Mouse (Mus musculus) embryonic fibroblast, embryonic 13.5 days (primary cell): Measurements from ENCODE around the gene Chst15.

Source experiments
- CTCF ChIP-seq: IDR thresholded peaks from 2 replicates; pipeline ENCODE4 v1.5.1; 2011; ENCODE audit warnings: mild to moderate bottlenecking, control low read depth, low read length, moderate library complexity, borderline replicate concordance; ENCODE audit not compliant: insufficient read depth
- POLR2A ChIP-seq: IDR thresholded peaks from 2 replicates; pipeline ENCODE4 v1.6.1; 2011; ENCODE audit warnings: low read depth, mild to moderate bottlenecking, control low read depth, low read length, moderate library complexity

DNA sequence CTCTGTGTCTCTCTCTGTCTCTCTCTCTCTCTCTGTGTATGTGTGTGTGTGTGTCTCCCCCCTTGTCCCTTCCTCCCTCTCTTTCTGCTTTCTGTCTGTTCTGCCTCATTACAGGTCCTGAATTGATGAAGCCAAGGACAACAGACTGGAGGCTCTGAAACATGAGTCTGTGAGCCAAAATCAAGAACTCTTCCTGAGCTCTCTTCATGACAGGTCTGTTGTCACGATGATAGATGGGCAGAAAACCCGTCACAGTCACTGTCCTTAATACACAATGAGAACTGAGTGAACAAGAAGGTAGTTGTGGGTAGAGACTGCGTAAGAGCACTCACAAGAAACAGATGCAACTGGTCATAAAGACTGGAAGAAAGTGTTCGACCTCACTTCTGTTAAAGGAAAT is 43.3 kb upstream of the Chst15 start:
- TF ChIP-seq POLR2A = no peak
- TF ChIP-seq CTCF = no peak
